Mouse (Mus musculus) liver, embryonic 14.5 days (tissue): ENCODE measurements around the gene Eps8l2. TPM values are rescaled to one million over a fixed set of nuclear protein-coding genes. Genes with fewer than 3 reads are reported as not detected.

Experiments used
- ATAC-seq: fragments of 200-750 bp; cut with Nextera tagmentation; 2 replicates; pipeline ENCODE4 v1.8.0; 2017; ENCODE audit warnings: moderate number of reproducible peaks, mild to moderate bottlenecking, moderate library complexity; ENCODE audit not compliant: insufficient read depth
- DNase-seq, 3 experiments: peaks; one replicate each; pipeline ENCODE4 v3.0.0-alpha.2; 2012 to 2013; ENCODE audit warnings: low read depth in 3 of 3, low spot score in 3 of 3
- H3K27ac ChIP-seq: fragments of 300-500 bp; sonication (generic); 2 replicates; pipeline ENCODE4 v1.5.1; 2014; ENCODE audit warnings: moderate library complexity, mild to moderate bottlenecking, control low read depth, inconsistent platforms
- H3K27me3 ChIP-seq: fragments of 300-500 bp; sonication (generic); 2 replicates; pipeline ENCODE4 v1.6.1; 2014; ENCODE audit warnings: mild to moderate bottlenecking, low read length, moderate library complexity; ENCODE audit not compliant: control insufficient read depth, insufficient read depth
- H3K36me3 ChIP-seq: fragments of 300-500 bp; sonication (generic); replicated peaks from 2 replicates; pipeline ENCODE4 v1.6.1; 2014; ENCODE audit warnings: low read depth; ENCODE audit not compliant: control insufficient read depth, insufficient read depth
- H3K4me1 ChIP-seq, 2 experiments: fragments of 200-500 bp in 1 of 2; fragments of 300-500 bp in 1 of 2; sonication (generic) in 1 of 2; replicated peaks; 2 replicates each; pipeline ENCODE4 v1.6.1; 2012 to 2014; ENCODE audit warnings: antibody characterized with exemption in 1 of 2, inconsistent platforms in 1 of 2, low read length in 1 of 2; ENCODE audit not compliant: control insufficient read depth in 2 of 2, insufficient read depth in 2 of 2
- H3K4me2 ChIP-seq: fragments of 300-500 bp; sonication (generic); 2 replicates; pipeline ENCODE4 v1.6.1; 2014; ENCODE audit warnings: low read depth, mild to moderate bottlenecking, control low read depth, moderate library complexity
- H3K4me3 ChIP-seq, 2 experiments: fragments of 200-500 bp in 1 of 2; fragments of 300-500 bp in 1 of 2; sonication (generic) in 1 of 2; 2 replicates each; pipeline ENCODE4 v1.5.1; 2012 to 2014; ENCODE audit warnings: low read depth in 2 of 2, low read length in 2 of 2, mild to moderate bottlenecking in 2 of 2, control low read depth in 1 of 2, inconsistent platforms in 1 of 2, moderate library complexity in 1 of 2; ENCODE audit not compliant: insufficient read depth in 1 of 2
- H3K9ac ChIP-seq: fragments of 300-500 bp; sonication (generic); replicated peaks from 2 replicates; pipeline ENCODE4 v1.6.1; 2014; ENCODE audit warnings: mild to moderate bottlenecking, control low read depth, moderate library complexity
- H3K9me3 ChIP-seq: fragments of 300-500 bp; sonication (generic); 2 replicates; pipeline ENCODE4 v1.6.1; 2016; ENCODE audit warnings: low read length, mixed read lengths; ENCODE audit not compliant: control insufficient read depth
- CTCF ChIP-seq: IDR thresholded peaks from 2 replicates; pipeline ENCODE4 v1.5.1; 2016; ENCODE audit warnings: antibody characterized with exemption, low read depth, control low read depth
- EP300 ChIP-seq: IDR thresholded peaks from 2 replicates; pipeline ENCODE4 v1.6.1; 2016; ENCODE audit warnings: antibody characterized with exemption, low read depth
- WGBS: fragments of 180-500 bp; shearing (Covaris S2); extraction: QIAGEN DNeasy Blood & Tissue Kit; methylation state at CpG from one replicate; pipeline ENCODE4 v1.1.7; 2014; ENCODE audit not compliant: insufficient replicate concordance; 5-methylcytosine and 5-hydroxymethylcytosine counted together
- polyA plus RNA-seq, 2 experiments: library from polyadenylated mRNA; depleted of rRNA in 1 of 2; stranded (reverse) in 1 of 2; unstranded in 1 of 2; fragments of >200 nt; fragmentation: Nextera tagmentation in 1 of 2; extraction: Ambion mirVana in 1 of 2; gene quantifications; 2 replicates each; pipeline versions ENCODE4 v1.2.1 to v1.2.3; 2012 to 2014

Gene Eps8l2
- polyA plus RNA-seq, 2 experiments: 6.6 to 7.9 TPM

DNA sequence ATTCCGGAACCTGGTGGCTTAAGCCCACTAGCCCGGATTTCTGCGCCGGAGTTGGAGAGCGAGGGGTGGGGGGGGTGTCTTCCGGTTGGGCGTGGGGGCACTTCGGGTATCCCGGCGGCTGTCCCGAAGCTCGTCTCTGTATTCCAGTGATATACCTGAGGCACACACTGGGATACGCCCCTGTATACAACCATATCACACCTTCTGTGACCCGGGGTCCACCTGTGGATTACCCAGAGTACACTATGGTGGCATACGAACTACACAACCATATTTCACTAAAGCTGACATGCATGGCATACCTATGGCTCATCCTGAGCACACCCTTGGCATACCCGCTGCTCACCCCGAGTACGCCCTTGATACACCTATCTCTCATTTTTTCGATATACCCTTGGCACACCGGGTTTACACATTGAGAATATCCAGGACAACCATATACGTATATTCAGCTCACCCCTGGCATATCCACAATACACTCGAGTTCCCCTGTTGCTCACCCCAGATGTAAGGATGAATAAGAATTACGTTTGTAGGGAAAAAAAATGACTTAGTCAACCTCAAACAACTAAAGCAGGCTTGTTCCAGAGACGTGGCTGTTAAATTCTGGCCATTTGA is 10.2 kb upstream of the Eps8l2 start:
- ATAC-seq: peak; percentile 3; the same call in 1 of the 2 replicates
- Histone ChIP-seq H3K9me3 (no peaks in the 10 kb centered on the region), H3K4me3 (peak overlapping the region; percentile 77 to 91), H3K27me3 (no peaks in the 10 kb centered on the region), H3K27ac (peak overlapping the region; percentile 89), H3K36me3 (peaks cover 4% of the 10 kb centered on the region), H3K4me2 (peak overlapping the region; percentile 82), H3K4me1 (peaks cover 19 to 23% of the 10 kb centered on the region in 2 experiments), H3K9ac (peak overlapping the region; percentile 91)
- 17% methylated on average over 24 of the region's 24 CpGs for WGBS
- TF ChIP-seq CTCF: no peak
- no peak for TF ChIP-seq EP300
- DNase-seq: peak in 1 of 3 experiments; percentile 10

DNA sequence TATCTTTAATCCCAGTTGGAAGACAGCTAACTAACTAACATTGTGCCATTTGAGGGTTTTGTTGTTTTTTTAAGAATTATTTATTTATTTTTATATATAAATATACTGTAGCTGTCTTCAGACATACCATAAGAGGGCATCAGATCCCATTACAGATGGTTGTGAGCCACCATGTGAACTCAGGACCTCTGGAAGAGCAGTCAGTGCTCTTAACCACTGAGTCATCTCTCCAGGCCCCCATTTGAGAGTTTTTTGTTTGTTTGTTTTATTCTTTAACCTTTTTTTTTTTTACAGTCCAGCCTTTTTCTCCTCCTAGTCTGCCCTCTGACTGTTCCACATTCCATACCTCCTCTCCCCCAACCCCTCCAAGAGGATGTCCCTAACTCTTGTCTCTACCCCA is 8.0 kb upstream of the Eps8l2 start:
- no peak overlapping the region for H3K9ac ChIP-seq
- TF ChIP-seq EP300 (no peak), CTCF (no peak)
- H3K9me3 ChIP-seq: no peaks in the 10 kb centered on the region
- no peak overlapping the region for H3K4me2 ChIP-seq
- H3K27me3 ChIP-seq: no peaks in the 10 kb centered on the region
- H3K36me3 ChIP-seq: no peaks in the 10 kb centered on the region; the same call in 1 of the 2 replicates
- no peak for DNase-seq
- H3K4me1 ChIP-seq: peaks cover 19 to 23% of the 10 kb centered on the region in 2 experiments
- ATAC-seq: no peak
- H3K27ac ChIP-seq: no peak overlapping the region
- H3K4me3 ChIP-seq: no peak overlapping the region

DNA sequence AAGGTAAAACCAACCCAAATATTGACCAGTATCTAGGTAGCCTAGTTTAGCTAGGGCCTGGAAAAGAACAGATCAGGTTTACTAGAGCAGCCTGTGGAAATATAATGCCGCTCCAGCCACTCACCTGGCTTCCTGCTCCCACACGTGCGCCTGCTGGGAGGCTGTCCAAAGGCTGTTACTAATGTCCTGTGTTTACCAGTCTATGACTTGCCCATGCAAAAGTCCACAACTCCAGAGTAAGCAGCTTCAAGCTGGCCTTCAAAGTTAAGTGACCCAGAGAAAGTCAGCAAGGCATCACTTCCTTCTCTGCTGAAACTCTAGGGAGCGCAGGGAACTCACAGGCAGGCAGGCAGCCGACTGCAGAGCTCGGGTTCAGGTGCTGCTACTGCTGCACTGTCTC is 6.7 kb upstream of the Eps8l2 start:
- Histone ChIP-seq H3K36me3 (no peaks in the 10 kb centered on the region; the same call in 1 of the 2 replicates), H3K27me3 (no peaks in the 10 kb centered on the region), H3K4me3 (no peak overlapping the region), H3K4me1 (peaks cover 8 to 11% of the 10 kb centered on the region in 2 experiments), H3K27ac (no peak overlapping the region), H3K9me3 (no peaks in the 10 kb centered on the region), H3K9ac (no peak overlapping the region), H3K4me2 (no peak overlapping the region)
- DNase-seq: no peak
- WGBS: 79% methylated on average over 6 of the region's 6 CpGs
- ATAC-seq: no peak
- TF ChIP-seq CTCF (no peak), EP300 (no peak)

DNA sequence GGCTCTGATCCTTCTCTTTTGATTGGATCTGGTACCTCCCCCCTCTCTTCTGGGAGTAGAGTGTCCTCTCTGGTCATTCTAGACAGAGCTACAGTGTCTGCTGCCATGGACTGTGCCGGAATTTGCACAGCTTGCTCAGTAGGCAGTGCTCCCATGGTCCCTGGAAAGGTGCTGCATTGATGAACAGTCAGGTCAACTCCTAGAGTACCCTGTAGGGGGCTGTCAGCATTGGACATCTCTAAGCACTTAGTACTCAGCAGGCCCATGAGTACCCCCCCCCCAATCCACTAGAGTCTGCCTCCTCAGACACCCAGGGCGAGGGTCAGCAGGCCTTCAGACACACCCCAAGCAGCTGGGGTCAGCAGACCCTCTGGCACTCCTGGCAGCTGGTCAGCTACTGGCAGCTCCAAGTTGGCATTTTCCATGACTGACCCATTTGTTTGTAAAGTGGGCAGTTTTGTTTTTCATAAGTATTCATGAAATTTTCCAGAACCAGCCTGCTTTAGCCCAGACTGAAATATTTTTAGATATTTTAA is 3.6 kb upstream of the Eps8l2 start:
- no peak for TF ChIP-seq EP300
- TF ChIP-seq CTCF: 0 out of 2 replicates have a peak, but pooled peaks have one; percentile 8
- Histone ChIP-seq H3K27ac (no peak overlapping the region), H3K4me1 (peaks cover 7 to 8% of the 10 kb centered on the region in 2 experiments; a peak in 3 of 4 replicates), H3K9ac (no peak overlapping the region), H3K4me3 (no peak overlapping the region), H3K36me3 (no peaks in the 10 kb centered on the region; the same call in 1 of the 2 replicates), H3K9me3 (no peaks in the 10 kb centered on the region), H3K4me2 (no peak overlapping the region), H3K27me3 (no peaks in the 10 kb centered on the region)
- 70% methylated on average over 2 of the region's 2 CpGs for WGBS
- ATAC-seq: no peak
- DNase-seq: no peak

DNA sequence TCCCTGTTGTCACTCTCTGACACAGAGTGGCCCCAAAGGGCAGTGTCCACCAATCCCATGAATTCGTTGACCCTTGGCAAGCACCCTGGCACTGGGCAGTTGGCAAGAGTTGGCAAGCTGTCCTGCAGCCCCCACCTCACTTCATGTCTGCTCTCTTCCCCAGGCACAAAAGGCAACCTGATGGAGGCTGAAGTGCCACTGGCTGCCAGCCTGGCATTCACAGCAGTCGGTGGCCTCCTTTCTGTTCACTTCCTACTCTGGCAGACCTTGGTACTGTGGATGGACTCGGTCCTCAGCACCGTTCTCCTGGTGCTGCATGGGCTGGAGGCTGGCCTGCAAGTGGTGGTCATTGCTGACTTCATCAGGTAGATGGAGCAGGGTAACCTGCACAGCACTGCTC is 3.0 kb upstream of the Eps8l2 start:
- Histone ChIP-seq H3K9ac (no peak overlapping the region), H3K36me3 (no peaks in the 10 kb centered on the region; the same call in 1 of the 2 replicates), H3K9me3 (no peaks in the 10 kb centered on the region), H3K4me1 (peaks cover 7 to 8% of the 10 kb centered on the region in 2 experiments; a peak in 3 of 4 replicates), H3K4me2 (no peak overlapping the region), H3K27ac (no peak overlapping the region), H3K4me3 (no peak overlapping the region), H3K27me3 (no peaks in the 10 kb centered on the region)
- no peak for TF ChIP-seq CTCF
- TF ChIP-seq EP300: no peak
- WGBS: 75% methylated on average over 4 of the region's 4 CpGs
- DNase-seq: no peak
- no peak for ATAC-seq
